Mouse (Mus musculus) hindbrain, embryonic 12.5 days (tissue): ENCODE results near the gene Gpr15. TPM values are rescaled to one million over a fixed set of nuclear protein-coding genes. Genes with fewer than 3 reads are reported as not detected.

Source experiments
- ATAC-seq: fragments of 200-750 bp; cut with Nextera tagmentation; 2 replicates; pipeline ENCODE4 v1.8.0; 2017; ENCODE audit warnings: moderate TSS enrichment; ENCODE audit not compliant: low FRiP score
- H3K27ac ChIP-seq: fragments of 300-500 bp; sonication (generic); 2 replicates; pipeline ENCODE4 v1.5.1; 2016; ENCODE audit warnings: mild to moderate bottlenecking
- H3K27me3 ChIP-seq: fragments of 300-500 bp; sonication (generic); 2 replicates; pipeline ENCODE4 v1.6.1; 2016; ENCODE audit warnings: mild to moderate bottlenecking
- H3K36me3 ChIP-seq: fragments of 300-500 bp; sonication (generic); 2 replicates; pipeline ENCODE4 v1.6.1; 2016; ENCODE audit warnings: mild to moderate bottlenecking
- H3K4me1 ChIP-seq: fragments of 300-500 bp; sonication (generic); 2 replicates; pipeline ENCODE4 v1.6.1; 2016
- H3K4me2 ChIP-seq: fragments of 300-500 bp; sonication (generic); replicated peaks from 2 replicates; pipeline ENCODE4 v1.6.1; 2016; ENCODE audit warnings: mild to moderate bottlenecking
- H3K4me3 ChIP-seq: fragments of 300-500 bp; sonication (generic); 2 replicates; pipeline ENCODE4 v1.5.1; 2016; ENCODE audit warnings: mild to moderate bottlenecking
- H3K9ac ChIP-seq: fragments of 300-500 bp; sonication (generic); 2 replicates; pipeline ENCODE4 v1.6.1; 2016; ENCODE audit warnings: mild to moderate bottlenecking, moderate library complexity
- H3K9me3 ChIP-seq: fragments of 300-500 bp; sonication (generic); replicated peaks from 2 replicates; pipeline ENCODE4 v1.6.1; 2016; ENCODE audit warnings: mild to moderate bottlenecking
- WGBS: fragments of 180-500 bp; shearing (Covaris S2); methylation state at CpG from one replicate; pipeline ENCODE4 v1.1.7; 2016; 5-methylcytosine and 5-hydroxymethylcytosine counted together
- polyA plus RNA-seq: library from polyadenylated mRNA; unstranded; fragments of >200 nt; fragmentation: Nextera tagmentation; extraction: Ambion mirVana; gene quantifications from 2 replicates; pipeline ENCODE4 v1.2.1, GENCODE M21; 2016

Gene Gpr15
- polyA plus RNA-seq, 1 experiment from 2014 or later: not detected

- ATAC-seq: no peak
- Histone ChIP-seq H3K27ac (no peak overlapping the region), H3K36me3 (no peaks in the 10 kb centered on the region), H3K4me1 (no peaks in the 10 kb centered on the region), H3K4me2 (no peak overlapping the region), H3K27me3 (no peaks in the 10 kb centered on the region), H3K4me3 (no peak overlapping the region), H3K9ac (no peak overlapping the region), H3K9me3 (no peaks in the 10 kb centered on the region)
- WGBS: 79% methylated on average over 4 of the region's 4 CpGs
These were observed 3.9 kb downstream of the Gpr15 start for GRCm38 (mm10) chr16:58715018-58715417.

DNA sequence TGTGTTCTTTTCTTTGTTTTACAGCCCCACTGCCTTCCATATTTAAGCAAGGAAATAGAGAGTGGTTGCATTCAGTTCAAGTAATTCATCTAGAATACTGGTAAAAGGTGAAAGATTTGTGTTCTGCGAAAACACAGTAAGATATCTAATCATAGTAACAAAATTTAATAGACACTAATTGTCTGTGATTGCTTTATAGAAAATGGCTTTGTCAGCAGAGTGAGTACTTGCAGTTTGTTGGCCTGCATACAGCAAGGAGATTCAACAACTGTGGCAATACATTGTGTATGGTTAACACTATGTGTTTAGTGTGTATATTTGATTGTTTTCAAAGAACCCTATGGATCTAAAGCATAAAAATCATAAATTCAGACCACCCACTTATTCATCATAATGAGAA lies 5.7 kb downstream of the Gpr15 start:
- Histone ChIP-seq H3K27ac (no peak overlapping the region), H3K9ac (no peak overlapping the region), H3K4me3 (no peak overlapping the region), H3K27me3 (no peaks in the 10 kb centered on the region), H3K4me1 (no peaks in the 10 kb centered on the region), H3K4me2 (no peak overlapping the region), H3K9me3 (no peaks in the 10 kb centered on the region), H3K36me3 (no peaks in the 10 kb centered on the region)
- WGBS: 96% methylated on average over 1 of the region's 1 CpGs
- no peak for ATAC-seq

DNA sequence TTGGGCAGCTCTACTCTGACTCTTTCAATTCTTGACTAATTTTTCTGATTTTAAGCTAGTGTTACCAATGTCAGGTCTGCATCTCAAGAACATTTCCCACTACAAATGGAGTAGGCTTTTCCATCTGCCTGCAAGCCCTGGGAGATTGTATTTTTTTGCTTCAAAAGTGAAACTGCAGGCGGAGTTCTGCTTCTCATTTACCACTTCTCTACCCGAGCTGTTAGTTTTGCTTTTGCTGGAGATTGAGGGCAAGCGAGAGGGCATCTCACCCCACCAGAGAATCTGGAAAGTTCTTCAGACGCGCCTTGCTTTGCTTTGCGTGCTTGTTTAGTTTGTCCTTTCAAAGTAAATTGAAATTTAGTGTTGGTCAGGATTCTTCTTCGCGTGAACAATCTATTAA lies 6.6 kb downstream of the Gpr15 start:
- H3K4me1 ChIP-seq: no peaks in the 10 kb centered on the region
- 70% methylated on average over 8 of the region's 8 CpGs for WGBS
- H3K27me3 ChIP-seq: no peaks in the 10 kb centered on the region
- H3K9me3 ChIP-seq: no peaks in the 10 kb centered on the region
- no peak overlapping the region for H3K9ac ChIP-seq
- H3K4me2 ChIP-seq: no peak overlapping the region
- no peak for ATAC-seq
- H3K27ac ChIP-seq: no peak overlapping the region
- H3K4me3 ChIP-seq: no peak overlapping the region
- no peaks in the 10 kb centered on the region for H3K36me3 ChIP-seq

DNA sequence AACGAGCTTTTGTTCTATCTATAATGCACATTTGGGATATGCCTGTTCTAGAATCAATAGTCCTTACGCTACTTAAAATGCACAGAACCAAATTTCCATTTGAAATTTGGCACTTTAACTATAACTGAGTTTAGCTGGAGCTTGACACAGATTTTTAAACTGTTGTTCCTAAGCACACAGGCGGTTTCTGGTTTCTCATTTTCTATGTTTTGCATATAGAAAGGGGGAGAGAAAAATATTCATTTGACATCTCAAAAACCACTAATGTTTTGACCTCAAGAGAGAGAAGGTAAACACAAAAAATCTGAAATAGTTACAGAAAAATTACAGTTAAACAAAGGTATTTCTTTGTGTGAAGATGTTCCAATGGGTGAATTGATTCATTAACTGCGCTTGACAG lies 9.3 kb downstream of the Gpr15 start:
- Histone ChIP-seq H3K27me3 (no peaks in the 10 kb centered on the region), H3K36me3 (no peaks in the 10 kb centered on the region), H3K27ac (no peak overlapping the region), H3K4me2 (no peak overlapping the region), H3K9me3 (no peaks in the 10 kb centered on the region), H3K4me1 (no peaks in the 10 kb centered on the region), H3K9ac (no peak overlapping the region), H3K4me3 (no peak overlapping the region)
- ATAC-seq: no peak
- WGBS: 77% methylated on average over 4 of the region's 4 CpGs

GRCm38 (mm10) chr16:58708601-58709475 lies 10.0 kb downstream of the Gpr15 start:
- 81% methylated on average over 3 of the region's 3 CpGs for WGBS
- no peak overlapping the region for H3K4me2 ChIP-seq
- no peak overlapping the region for H3K9ac ChIP-seq

GRCm38 (mm10) chr16:58707276-58707905 lies 11.5 kb downstream of the Gpr15 start:
- 89% methylated on average over 4 of the region's 4 CpGs for WGBS
- Histone ChIP-seq H3K9me3 (no peaks in the 10 kb centered on the region), H3K36me3 (no peaks in the 10 kb centered on the region), H3K4me3 (no peak overlapping the region), H3K4me1 (no peaks in the 10 kb centered on the region), H3K9ac (no peak overlapping the region), H3K27me3 (no peaks in the 10 kb centered on the region), H3K4me2 (no peak overlapping the region), H3K27ac (no peak overlapping the region)
- no peak for ATAC-seq

More at GRCm38 (mm10) chr16:58708601-58709475, 10.0 kb downstream of the Gpr15 start:
- no peaks in the 10 kb centered on the region for H3K36me3 ChIP-seq
- no peaks in the 10 kb centered on the region for H3K27me3 ChIP-seq
- no peak for ATAC-seq
- no peak overlapping the region for H3K27ac ChIP-seq
- no peaks in the 10 kb centered on the region for H3K9me3 ChIP-seq
- no peak overlapping the region for H3K4me3 ChIP-seq
- H3K4me1 ChIP-seq: no peaks in the 10 kb centered on the region

DNA sequence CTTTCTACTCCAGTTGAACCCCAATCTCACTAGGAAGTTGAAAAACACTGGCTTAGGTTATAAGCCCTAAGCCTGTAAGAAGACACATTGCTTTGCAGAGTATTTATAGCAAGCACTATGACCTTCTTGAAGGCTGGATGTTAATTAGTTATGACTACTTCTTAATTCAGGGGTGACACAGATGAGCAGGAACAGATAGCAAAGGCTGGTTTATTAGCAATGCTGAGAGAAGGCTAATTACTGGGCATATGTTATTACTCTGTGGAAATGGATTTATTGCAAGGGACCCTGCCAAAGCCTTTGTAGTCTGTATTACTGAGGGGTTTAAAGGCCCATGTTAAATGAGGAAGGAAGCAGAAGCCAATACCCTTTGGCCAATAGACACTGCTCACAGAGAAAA lies 13.9 kb downstream of the Gpr15 start:
- Histone ChIP-seq H3K4me1 (no peaks in the 10 kb centered on the region), H3K9me3 (no peaks in the 10 kb centered on the region), H3K4me2 (no peak overlapping the region), H3K27ac (no peak overlapping the region), H3K4me3 (no peak overlapping the region), H3K36me3 (no peaks in the 10 kb centered on the region), H3K9ac (no peak overlapping the region), H3K27me3 (no peaks in the 10 kb centered on the region)
- no peak for ATAC-seq

DNA sequence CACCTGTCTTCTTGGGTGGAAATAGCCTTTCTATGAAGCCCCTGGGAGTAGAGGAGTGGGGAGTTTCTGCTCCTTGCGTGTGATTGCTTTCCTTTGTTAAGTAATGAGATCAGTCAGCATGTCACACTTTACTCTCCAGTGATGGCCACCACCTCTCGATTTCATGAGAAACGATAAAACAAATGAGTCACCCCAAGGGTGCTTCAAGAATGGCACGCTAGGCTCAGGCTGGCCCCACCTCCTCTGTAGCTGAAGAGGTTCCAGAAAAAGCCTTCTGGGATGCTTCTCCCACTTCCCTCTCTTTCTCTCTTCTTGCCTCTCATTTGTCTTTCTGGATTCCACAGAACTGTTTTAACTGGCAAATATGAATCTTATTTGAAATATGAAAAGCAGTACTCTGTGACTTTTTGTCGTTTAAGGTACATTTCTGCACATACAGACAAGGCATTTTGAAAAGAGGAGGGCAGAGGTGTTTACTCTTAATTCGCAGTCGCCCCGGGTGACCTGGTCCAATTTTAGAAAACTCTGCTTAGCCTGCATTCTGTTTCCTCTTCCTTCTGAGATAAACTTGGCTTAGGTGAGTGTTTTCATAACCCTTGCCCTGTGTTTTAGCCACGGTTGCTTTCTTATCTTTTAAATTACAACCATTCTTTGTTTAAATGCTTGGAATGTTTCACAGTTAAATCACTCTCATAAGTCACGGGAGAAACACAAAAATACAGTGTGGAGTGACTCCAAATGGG lies 15.3 kb downstream of the Gpr15 start:
- H3K4me1 ChIP-seq: no peaks in the 10 kb centered on the region
- WGBS: 54% methylated on average over 10 of the region's 10 CpGs
- H3K4me3 ChIP-seq: no peak overlapping the region
- H3K36me3 ChIP-seq: no peaks in the 10 kb centered on the region
- H3K4me2 ChIP-seq: no peak overlapping the region
- H3K9ac ChIP-seq: no peak overlapping the region
- H3K27me3 ChIP-seq: no peaks in the 10 kb centered on the region
- no peak overlapping the region for H3K27ac ChIP-seq
- no peaks in the 10 kb centered on the region for H3K9me3 ChIP-seq
- no peak for ATAC-seq

DNA sequence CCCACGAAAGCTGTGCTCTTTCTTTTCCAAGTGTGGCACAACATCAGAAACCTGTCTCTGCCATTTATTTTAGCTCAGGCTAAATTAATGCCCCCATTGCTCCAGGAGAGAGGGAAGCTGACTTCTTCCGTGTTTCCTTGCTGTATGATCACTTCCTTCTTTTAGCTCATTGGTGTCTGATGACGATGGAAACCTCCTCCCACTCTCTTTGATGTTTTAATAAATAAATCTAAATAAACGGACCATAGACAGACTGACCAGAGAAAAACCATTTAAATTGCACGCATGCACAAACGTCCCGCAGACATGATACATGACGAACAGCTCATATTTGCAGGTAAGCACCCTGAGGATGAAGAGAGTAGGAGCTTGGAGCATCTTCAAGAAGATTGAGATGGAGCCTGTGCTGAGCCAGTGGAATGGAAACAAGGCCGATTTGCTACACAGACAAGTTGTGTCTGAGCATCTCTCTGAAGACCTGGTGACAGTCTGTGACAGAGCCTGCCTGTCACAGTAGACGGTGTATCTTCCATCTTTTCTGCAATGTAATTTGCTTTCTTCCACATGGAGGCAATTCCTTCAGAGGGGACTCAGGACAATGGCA lies 16.4 kb downstream of the Gpr15 start:
- Histone ChIP-seq H3K9ac (no peak overlapping the region), H3K9me3 (no peaks in the 10 kb centered on the region), H3K4me3 (no peak overlapping the region), H3K27me3 (no peaks in the 10 kb centered on the region), H3K36me3 (no peaks in the 10 kb centered on the region), H3K4me2 (no peak overlapping the region), H3K4me1 (no peaks in the 10 kb centered on the region), H3K27ac (no peak overlapping the region)
- WGBS: 84% methylated on average over 10 of the region's 10 CpGs
- no peak for ATAC-seq

DNA sequence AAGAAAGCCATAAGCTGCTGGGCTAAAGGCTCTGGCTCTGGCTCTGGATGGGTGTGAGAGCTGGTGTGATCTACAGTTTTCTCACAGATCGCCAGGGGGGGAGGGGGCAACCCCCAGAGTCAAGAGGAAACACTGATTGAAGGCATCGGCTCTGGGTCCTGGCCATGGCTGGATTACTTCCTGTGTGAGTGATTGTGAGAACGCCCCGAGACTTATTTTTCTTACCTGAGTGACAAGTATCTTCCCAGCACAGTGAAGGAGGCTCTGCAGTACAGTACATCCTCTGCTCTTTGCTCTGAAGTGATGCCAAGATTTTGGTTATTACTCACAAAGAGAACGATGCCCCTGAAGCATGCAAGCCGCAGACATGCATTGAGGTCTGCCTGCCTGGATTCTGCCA lies 17.1 kb downstream of the Gpr15 start:
- 67% methylated on average over 6 of the region's 6 CpGs for WGBS
- Histone ChIP-seq H3K9ac (no peak overlapping the region), H3K27ac (no peak overlapping the region), H3K4me3 (no peak overlapping the region), H3K9me3 (no peaks in the 10 kb centered on the region), H3K4me1 (no peaks in the 10 kb centered on the region), H3K27me3 (no peaks in the 10 kb centered on the region), H3K36me3 (no peaks in the 10 kb centered on the region), H3K4me2 (no peak overlapping the region)
- no peak for ATAC-seq

GRCm38 (mm10) chr16:58700816-58701424 lies 17.9 kb downstream of the Gpr15 start:
- Histone ChIP-seq H3K9ac (no peak overlapping the region), H3K4me3 (no peak overlapping the region), H3K9me3 (no peaks in the 10 kb centered on the region), H3K4me2 (no peak overlapping the region), H3K27ac (no peak overlapping the region), H3K27me3 (no peaks in the 10 kb centered on the region), H3K4me1 (no peaks in the 10 kb centered on the region), H3K36me3 (no peaks in the 10 kb centered on the region)
- WGBS: 85% methylated on average over 12 of the region's 12 CpGs
- no peak for ATAC-seq

GRCm38 (mm10) chr16:58700174-58700573 lies 18.7 kb downstream of the Gpr15 start:
- H3K9ac ChIP-seq: no peak overlapping the region
- 89% methylated on average over 6 of the region's 6 CpGs for WGBS
- H3K27me3 ChIP-seq: no peaks in the 10 kb centered on the region
- ATAC-seq: no peak
- no peaks in the 10 kb centered on the region for H3K4me1 ChIP-seq
- no peaks in the 10 kb centered on the region for H3K36me3 ChIP-seq
- H3K27ac ChIP-seq: no peak overlapping the region
- no peaks in the 10 kb centered on the region for H3K9me3 ChIP-seq
- H3K4me3 ChIP-seq: no peak overlapping the region
- no peak overlapping the region for H3K4me2 ChIP-seq
